Mouse (Mus musculus) CD4-positive, CD25-positive, alpha-beta regulatory T cell, adult 2 months (primary cell): ENCODE measurements around the gene Pam.
"Not testable (repeated sequence)": the region's sequence is repeated elsewhere in the genome, so short reads cannot be mapped to it uniquely, and the experiment has no call there.

ENCODE experiments used
- DNase-seq: peaks from one replicate; pipeline ENCODE4 v3.0.0-alpha.2; 2012; ENCODE audit warnings: low read depth, low spot score

Pam gene

DNA sequence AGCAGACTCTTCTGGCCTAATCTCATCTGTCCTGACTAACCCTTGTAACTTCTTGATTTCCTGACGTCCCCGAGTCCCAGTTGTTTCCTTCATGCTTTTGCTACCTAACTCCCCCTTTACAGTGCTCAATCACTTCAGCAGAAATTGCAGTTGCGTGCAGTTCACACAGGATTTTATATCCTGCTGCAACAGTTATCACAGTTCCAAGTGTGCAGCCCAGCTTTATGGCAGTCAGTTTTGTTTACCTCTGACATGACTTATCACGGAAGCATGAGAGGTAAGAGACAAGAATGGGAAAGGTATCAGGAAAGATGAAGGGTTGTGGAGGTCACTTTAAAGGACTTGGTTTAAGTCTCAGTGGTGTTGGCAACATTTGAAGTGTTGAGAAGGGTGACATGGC is 125.7 kb downstream of the Pam start:
- no peak for DNase-seq

DNA sequence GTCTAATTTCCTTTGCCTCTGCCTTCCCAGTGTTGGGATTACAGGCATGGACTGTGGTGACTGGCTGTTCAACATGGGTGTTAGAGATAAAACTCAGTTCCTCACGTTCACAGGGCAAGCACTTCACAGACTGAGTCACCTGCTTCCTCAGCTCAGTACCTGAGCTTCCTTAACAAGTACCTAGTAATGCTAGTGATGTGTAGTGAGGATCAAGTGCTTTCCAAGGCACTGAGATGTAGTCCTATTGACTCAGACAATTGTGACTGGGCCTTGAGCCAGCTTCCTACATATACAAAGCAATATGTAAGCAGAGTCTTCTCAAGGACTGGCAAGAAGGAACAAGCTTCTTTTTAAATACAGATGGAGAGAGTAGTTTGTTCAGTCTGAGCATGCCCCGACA is 131.7 kb downstream of the Pam start:
- no peak for DNase-seq

DNA sequence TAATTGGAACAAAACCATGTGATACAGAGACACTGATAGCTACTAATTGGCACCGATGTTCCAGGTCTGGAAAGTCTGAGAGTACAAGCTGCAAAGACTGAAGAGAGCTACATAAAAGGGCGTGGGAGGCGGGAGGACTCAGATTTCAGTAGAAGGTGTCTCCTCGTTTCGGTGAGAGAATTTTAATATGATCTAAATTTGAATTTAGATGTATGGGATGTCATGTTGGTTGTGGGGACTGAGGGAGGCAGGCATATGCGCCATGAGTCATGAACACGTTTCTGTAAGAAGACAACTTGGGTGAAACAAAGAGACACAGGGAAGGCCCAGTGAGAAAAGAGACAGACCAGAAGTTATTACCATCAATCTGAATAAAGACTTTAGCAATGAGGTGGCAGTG is 133.3 kb downstream of the Pam start:
- DNase-seq = no peak

DNA sequence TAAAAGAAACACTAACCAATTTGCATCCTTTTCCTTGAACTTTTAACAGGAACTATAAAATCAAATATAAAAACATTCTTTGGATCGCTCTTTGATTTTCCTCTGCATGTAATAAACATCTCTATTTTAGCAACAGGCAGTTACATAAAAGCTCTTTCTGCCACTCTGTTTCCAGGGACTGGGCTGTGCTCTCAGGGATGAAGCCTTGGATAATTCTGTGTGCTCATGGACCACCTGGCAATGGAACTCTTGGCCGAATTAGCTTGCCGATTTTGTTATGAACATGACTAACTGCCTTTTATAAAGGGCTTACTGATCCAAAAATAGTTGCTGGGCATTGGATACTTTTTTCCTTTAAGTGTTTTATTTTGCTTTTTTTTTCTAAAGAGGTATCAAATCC is 134.8 kb downstream of the Pam start:
- no peak for DNase-seq

DNA sequence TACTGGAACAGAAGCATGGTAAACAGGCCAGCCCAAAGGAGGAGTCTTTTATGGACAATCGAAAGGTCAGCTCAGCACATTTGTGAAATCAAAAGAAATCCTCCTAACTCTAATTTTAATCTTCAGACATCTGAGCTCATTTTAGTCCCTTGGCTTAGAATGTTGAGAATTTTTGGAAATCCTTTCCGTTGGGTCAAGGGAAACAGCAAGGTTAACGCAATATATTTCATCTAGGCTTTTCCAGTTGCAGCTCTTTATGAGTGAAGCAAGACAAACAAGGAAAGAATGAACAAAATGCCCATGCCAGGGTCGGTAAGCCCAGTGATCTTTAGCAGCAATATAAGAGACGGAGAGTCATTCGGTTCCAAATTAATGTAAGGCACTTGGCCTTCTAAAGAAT is 135.3 kb downstream of the Pam start:
- no peak for DNase-seq

DNA sequence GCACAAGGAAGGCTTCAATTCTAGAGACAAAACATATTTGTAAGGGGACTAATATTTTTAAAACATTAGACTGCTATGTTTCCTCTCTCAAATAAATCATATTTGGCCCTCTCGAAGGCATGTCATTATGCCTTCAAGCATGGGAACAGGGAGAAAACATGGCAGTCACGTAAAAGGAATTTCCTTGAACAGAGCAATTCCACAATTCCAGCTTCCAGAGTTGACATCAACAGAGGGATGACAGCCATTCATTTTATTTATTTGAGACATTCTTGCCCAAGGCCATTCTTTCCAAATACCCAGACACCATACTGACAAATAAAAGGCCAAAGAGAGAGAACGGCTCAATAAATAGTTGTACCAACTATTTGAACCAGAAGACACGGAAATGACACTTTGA is 136.7 kb downstream of the Pam start:
- DNase-seq = no peak

DNA sequence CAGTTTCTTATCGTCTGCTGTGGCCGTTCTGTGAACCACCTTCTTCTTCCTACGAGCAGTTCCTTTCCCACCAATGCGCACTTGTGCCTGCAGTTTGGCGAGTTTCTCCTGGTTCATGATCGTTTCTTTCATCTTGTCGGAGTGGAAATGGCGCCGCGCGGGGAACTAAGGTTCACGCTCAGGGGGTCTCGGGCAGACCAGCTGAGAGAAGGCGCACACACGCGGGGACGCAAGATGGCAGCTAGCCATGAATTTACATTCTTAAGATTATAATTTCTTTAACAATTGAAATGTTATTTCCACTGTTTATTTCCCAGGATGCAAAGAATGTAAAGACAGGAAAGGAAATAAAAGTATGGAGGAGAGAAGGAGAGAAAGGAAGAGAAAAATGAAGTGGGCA is 146.2 kb downstream of the Pam start:
- not testable (repeated sequence) for DNase-seq

DNA sequence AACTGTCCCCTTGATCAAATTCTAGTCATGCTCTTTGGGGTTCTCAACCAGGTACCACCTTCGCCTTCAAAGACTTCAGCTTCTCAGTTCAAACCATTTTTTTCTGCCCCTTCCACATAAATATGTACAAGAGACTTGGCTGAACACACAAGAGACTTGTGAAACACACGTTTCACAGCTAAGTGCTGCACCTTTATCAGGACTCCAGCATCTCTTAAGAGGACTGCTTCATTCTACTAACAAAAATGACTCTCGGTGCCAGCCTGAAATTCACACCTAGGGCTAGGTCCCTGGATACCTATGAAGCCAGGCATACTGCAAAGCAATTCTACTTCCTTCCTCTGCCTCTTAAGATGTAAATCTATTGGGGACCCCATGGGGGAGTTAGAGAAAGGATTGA is 148.3 kb downstream of the Pam start:
- no peak for DNase-seq

DNA sequence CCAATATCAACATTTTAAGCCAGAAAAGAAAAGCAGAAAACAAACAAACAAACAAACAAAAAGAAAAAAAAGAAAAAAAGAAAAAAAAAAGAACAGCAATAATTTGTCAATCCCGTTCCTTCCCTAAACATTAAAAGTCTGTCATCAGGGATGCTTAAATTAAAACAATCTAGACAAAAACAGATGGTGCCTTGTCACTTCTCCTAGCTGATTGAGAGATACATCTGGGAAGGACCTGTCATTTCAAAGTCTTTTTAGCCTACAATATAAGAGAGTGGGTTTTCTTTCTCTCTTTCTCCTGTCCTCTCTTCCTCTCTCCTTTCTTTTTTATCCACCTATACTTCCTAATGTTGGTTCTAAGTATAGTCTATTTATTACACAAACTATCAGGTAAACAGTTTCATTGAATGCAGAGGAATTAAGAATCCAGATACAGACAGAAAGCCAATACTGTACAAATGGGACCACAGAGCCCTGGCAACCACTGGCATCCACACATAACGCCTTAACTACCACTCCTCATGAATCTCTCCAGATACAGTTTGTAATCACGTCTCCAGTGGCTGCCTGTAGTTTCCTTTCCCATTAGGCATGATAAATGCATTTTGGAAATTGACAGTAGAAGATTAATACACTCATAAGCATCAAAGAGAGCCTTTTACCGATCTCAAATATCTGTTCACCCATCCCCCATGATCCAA is 151.4 kb downstream of the Pam start:
- no peak for DNase-seq

DNA sequence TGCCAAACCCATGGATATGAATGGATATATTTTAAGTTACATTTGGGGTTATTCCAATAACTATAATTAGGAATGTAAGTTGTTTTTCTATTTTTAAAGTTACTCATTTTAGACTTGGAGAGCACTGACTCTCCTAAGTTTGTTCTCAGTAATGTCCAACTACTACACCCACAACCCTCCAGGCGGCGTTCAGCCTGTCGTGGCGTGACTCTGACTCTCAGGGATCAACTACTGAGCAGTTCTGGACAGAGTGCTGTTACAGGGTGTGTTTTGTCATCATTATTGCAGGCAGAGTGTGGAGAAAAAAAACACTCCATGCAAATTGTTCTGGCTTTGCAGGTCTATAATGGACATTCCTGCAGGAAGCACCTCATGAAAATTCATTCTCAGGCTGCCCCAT is 152.0 kb downstream of the Pam start:
- no peak for DNase-seq

DNA sequence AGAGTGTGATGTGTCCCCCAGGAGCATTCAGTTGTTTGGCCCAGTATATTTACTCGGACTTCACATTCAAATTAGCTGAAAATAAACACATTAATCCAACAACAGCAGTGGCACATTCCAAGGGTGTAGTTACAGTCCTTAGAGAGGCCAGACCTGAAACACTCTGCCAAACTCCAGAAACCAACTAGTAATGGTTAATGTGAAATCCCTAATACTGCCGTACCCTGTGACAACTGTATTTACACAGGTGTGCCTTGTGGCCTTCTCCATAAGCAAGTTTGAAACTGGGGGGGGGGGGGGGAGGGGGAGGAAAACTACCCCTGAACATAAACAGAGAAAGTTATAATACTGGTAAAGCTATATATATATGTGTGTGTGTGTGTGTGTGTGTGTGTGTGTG is 152.5 kb downstream of the Pam start:
- no peak for DNase-seq

DNA sequence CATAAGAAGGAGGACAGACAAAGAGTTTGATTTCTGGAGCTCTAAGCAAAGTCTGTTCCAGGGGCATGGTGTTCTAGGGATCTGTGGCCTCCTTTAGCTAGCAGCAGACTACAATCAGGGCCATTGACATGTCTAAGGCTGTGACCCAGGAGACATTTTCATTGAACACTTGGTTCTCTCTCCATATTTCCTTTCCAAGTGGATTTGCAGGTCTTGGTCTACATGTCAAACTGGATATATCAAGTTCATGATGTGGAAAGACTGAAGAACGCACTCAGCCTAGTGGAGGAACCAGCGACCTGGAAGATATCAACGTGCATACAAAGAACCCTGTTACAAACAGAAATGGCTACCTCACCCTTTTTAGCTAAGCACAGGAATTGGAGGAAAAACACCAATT is 156.9 kb downstream of the Pam start:
- DNase-seq = no peak

DNA sequence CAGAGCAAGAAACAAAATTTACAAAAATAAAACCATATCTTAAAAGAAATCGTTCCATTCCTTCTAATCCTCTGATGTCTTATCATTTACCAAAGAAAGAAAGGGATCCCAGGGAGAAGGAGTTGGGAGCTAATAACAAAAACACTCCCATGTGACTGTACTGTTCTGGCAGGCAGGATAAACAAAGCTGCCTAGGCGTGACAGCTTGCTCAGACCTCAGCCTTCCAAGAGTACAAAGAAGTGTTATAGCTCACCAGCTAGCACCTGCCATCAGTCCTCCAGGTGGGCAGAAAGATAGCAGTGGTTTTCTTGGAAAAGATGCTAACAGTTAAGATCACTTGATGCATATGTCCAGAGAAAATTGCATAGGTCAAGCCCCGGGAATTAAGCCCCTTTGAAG is 157.4 kb downstream of the Pam start:
- no peak for DNase-seq

DNA sequence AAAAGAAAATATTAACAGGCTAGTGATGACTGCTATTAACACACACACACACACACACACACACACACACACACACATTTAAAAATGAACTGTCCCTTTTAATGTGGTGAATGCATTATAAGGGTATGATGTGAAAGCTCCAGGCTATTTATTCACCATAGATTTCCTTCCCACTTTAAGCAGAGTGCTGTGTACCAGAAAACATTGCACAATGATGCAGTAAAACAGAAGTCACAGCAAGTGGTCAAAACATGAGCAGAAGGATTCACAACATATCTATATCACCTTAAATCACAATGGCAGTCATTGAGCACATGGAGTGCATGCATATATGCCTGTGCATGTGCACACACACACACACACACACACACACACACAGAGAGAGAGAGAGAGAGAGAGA is 160.5 kb downstream of the Pam start:
- DNase-seq = no peak

DNA sequence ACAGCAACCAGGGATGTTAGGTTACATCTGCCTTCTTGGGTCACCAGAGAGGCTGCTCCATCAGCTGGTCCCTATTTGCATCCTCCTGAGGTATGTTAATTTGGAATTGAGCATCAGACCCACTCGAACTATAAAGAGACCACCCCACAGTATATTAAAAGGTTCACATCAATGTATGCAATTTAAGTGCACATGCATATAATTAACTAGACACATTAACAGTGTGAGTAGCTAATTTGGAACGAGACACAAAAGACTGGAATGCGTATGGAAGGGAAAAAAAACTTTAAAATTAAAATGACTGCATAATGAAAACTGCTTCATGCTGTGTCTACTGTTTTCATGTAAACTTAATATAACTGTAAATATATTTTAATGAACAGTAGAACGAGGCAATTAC is 164.2 kb downstream of the Pam start:
- no peak for DNase-seq

DNA sequence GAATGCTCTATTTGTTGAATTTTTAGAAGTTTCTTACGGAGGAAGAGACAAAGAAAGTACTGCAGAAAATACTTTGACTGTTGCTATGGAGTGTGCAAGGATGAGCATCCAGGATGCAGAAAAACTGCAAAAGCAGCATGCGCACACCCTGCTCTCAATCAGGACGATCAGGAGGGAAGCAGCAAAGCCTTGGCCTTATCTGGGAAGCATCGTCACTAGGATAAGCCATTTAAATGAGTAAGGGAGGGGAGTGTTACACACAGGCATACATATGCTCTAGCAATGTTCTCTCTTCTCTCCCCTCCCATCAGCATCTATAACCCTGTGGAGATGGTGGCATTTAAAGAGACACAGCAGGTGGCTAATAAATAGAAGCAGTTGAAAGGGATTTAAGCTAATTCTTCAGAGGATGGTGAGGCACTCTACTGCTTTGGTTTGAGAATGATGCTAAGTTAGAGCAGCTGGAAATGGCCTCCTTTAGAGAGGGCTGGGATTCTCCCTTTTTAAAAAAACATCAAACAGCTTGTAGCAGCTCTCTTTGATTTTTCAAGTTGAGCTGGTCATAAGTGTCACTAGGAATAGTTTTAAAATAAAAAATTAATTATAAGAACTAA is 165.9 kb downstream of the Pam start:
- DNase-seq = no peak

DNA sequence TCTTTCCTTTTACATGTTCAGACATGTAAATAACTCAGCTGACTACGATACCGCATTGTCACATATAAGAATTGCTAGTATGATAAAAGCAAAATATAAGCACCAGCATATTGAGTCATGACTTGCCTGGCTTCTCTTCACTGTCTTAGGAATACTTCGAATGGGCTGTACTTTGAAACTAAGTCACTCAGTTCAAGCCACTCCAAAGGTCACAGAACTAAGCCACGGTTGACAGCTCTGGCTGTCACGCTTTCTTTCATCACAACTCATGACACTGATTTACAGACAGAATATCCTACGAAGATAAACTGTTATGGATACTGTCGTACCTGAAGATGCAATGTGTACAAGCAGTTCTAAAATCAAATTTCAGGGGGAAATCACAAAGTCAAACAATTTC is 168.7 kb downstream of the Pam start:
- no peak for DNase-seq

DNA sequence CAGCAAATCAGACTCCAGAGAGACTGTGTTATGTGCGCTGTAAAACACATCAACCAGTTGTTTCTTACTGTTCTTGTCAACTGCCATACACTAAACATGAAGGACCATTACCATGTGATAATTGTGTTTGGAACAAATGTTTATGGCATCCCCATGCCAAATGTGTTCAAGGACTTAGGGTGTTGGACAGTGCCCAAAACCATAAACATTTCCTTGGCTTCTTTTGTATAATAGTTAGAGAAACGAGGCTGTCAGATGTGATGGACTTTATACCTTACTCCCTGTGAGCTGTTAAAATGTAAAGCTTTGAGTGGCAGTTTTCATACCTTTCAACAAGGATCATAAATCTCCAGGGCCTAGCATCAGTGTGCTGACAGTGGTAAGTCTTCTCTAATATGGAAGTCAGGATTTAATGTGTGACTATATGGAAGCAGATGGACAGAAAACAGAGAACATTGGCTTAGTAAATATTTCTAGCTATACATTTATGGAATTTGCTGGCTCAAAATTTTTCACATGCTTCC is 169.4 kb downstream of the Pam start:
- no peak for DNase-seq

DNA sequence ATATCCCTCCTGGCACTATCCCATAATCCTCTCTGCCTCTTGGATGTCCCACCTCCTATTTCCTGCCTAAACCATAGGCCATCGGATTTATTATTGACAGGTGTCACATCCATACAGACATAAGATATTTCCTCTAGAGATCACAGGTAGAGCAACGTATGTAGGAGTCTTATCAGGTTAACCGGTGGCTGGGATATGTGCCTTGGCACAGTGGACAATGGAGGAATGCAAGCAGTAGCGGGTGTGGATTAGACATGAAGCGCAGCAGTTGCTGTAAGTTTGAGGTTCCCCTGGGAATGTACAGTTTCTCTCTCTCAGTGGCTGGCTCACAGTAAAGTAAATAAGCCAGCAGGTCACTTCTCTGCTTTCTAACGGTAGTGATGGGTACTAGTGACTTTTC is 173.1 kb downstream of the Pam start:
- DNase-seq = no peak

DNA sequence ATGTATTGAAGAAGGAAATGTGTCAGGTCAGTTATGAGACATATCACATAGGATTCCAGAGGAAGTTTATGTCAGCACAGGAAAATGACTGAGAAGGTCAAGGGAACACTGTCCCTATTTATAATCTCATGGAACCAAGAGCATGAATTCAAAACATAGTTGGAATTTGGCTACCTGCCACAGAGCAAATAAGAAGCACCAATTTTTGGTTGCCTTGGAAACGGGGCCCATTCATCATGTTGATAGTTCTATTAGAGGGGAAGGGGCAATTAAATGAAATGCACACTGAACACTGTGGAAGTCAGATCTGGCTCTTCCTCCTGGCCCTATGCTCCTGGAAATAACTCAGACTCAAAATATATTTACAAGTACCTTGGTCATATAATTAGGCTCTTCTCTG is 173.6 kb downstream of the Pam start:
- no peak for DNase-seq

DNA sequence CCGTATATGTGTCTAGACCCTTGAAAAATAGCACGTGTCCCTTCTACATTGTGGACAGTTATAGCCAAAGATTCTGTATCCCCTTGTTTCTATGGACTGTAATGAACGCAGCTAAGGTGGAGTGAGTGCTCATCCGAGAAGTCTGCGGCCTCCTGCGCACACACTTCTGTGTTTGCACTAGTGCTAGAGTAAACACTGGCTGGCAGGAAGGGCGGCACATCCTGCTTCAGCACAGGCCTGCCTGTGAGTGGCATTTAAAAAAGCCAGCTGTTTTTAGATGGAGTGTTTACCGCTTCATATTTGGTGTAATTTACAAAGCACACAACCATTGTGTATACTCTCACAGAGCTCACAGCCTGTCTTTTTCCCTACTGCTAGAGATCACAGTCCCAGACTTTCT is 177.0 kb downstream of the Pam start:
- DNase-seq = peak; percentile 18

DNA sequence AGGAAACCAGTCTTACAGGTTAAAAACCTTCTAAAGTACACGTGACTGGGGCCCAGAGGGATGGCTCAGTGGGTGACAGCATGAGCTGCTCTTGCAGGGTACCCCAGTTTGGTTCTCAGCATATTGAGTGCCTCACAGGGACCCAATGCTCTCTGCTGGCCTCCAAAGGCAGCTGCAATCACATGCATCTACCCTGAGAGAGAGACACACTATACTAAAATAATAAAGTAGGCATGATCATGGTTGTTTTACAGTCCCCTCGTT is 178.5 kb downstream of the Pam start:
- DNase-seq = no peak

DNA sequence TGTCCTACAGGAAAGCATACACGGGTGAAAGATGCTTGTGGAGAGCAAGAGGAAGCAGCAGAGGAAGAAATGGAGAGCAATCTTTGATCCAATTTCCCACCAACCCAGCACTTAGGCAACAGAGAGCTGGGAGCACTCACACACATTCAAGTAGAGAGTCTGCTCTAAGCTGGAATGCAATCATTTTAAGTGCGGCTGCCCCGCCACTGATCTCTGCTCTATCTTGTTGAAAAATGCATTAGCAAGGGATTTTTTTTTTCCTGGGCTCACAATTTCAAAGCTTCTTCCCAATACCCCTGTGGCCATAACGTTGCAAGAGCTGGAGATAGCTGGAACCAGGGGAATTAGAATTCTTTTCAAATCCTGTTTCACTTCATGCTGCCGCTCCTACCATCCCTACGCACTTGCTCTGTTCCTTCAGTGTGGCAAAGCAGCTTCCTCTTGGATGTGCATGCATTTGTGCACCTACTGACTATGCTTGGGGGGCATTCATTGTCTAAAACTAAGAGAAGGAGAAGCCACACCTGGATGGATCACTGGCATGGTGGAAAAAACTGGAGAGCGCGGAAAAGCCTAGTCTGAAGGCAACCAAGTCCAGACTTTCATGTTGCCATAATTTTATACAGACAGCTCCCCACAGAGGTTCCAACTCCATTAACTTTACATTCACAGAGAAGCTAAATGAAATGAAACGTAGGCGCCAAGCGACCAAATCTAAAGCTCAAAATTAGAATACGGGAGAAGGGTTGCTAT is 179.1 kb downstream of the Pam start:
- no peak for DNase-seq
